Mouse (Mus musculus) T-helper 1 cell (primary cell): ENCODE results near the gene Mgea5.

Experiments used
- in situ Hi-C: fragments of 300-600 bp; cut with MboI, MseI; formaldehyde crosslinking; loops from one replicate; pipeline ENCODE4 v1.15.1; 2025; ENCODE audit warnings: high pct_unique_total_duplicates

Gene Mgea5

GRCm38 (mm10) chr19:45748691-45749242 lies 34.9 kb downstream of the Mgea5 start:
- in situ Hi-C loops, result loop anchor here (5.0 kb wide), 1 partner anchor 176 kb away; no protein-coding TSS in a partner anchor

GRCm38 (mm10) chr19:45748206-45748605 lies 35.4 kb downstream of the Mgea5 start:
- in situ Hi-C loops, result loop anchor here (5.0 kb wide), 1 partner anchor 176 kb away; no protein-coding TSS in a partner anchor

- in situ Hi-C loops, result loop anchor here (5.0 kb wide), 1 partner anchor 175 kb away; no protein-coding TSS in a partner anchor
Observed at GRCm38 (mm10) chr19:45747028-45747867, 36.4 kb downstream of the Mgea5 start.

GRCm38 (mm10) chr19:45746153-45747020 lies 37.2 kb downstream of the Mgea5 start:
- in situ Hi-C loops, result loop anchor here (5.0 kb wide), 1 partner anchor 174 kb away; no protein-coding TSS in a partner anchor

- in situ Hi-C loops, result loop anchor here (5.0 kb wide), 1 partner anchor 173 kb away; no protein-coding TSS in a partner anchor
Observed at GRCm38 (mm10) chr19:45745344-45746152, 38.1 kb downstream of the Mgea5 start.

GRCm38 (mm10) chr19:45743619-45744018 lies 40.0 kb downstream of the Mgea5 start:
- in situ Hi-C loops, result loop anchor here (5.0 kb wide), 1 partner anchor 501 kb away; no protein-coding TSS in a partner anchor

- in situ Hi-C loops, result loop anchor here (5.0 kb wide), 1 partner anchor 501 kb away; no protein-coding TSS in a partner anchor
Observed at GRCm38 (mm10) chr19:45742984-45743575, 40.6 kb downstream of the Mgea5 start.

GRCm38 (mm10) chr19:45742218-45742983 lies 41.2 kb downstream of the Mgea5 start, which contains the start of gene Fgf8:
Gene Fgf8, minus strand, starts transcription at chr19:45742915.
- in situ Hi-C loops, result loop anchor here (5.0 kb wide), 1 partner anchor 500 kb away; no protein-coding TSS in a partner anchor

GRCm38 (mm10) chr19:45741431-45742217 lies 42.0 kb downstream of the Mgea5 start:
- in situ Hi-C loops, result loop anchor here (5.0 kb wide), 1 partner anchor 499 kb away; no protein-coding TSS in a partner anchor

GRCm38 (mm10) chr19:45740817-45741216 lies 42.8 kb downstream of the Mgea5 start:
- in situ Hi-C loops, result loop anchor here (5.0 kb wide), 1 partner anchor 499 kb away; no protein-coding TSS in a partner anchor

GRCm38 (mm10) chr19:45740233-45740632 lies 43.4 kb downstream of the Mgea5 start:
- in situ Hi-C loops, result loop anchor here (5.0 kb wide), 1 partner anchor 498 kb away; no protein-coding TSS in a partner anchor

- in situ Hi-C loops, result no loop called here
Observed at GRCm38 (mm10) chr19:45738521-45738920, 45.1 kb downstream of the Mgea5 start.

- in situ Hi-C loops, result no loop called here
Observed at GRCm38 (mm10) chr19:45737846-45738484, 45.7 kb downstream of the Mgea5 start.

GRCm38 (mm10) chr19:45737208-45737845 lies 46.3 kb downstream of the Mgea5 start:
- in situ Hi-C loops, result no loop called here

- in situ Hi-C loops, result no loop called here
Observed at GRCm38 (mm10) chr19:45736855-45737207, 46.8 kb downstream of the Mgea5 start.

GRCm38 (mm10) chr19:45736241-45736640 lies 47.4 kb downstream of the Mgea5 start:
- in situ Hi-C loops, result no loop called here

GRCm38 (mm10) chr19:45734762-45735161 lies 48.9 kb downstream of the Mgea5 start:
- in situ Hi-C loops, result no loop called here
